Mouse (Mus musculus) neural tube, embryonic 14.5 days (tissue): ENCODE measurements at regions not wholly inside any gene's neighbourhood (a gene's known extent, or its start where the extent isn't known, plus 50 kb on each side); places are given as distances from the start of the nearest gene placed in this dataset.

Source experiments
- ATAC-seq: fragments of 200-750 bp; cut with Nextera tagmentation; 2 replicates; pipeline ENCODE4 v1.8.0; 2017; ENCODE audit warnings: low read depth, mild to moderate bottlenecking, moderate TSS enrichment, moderate library complexity
- H3K27ac ChIP-seq: fragments of 300-500 bp; sonication (generic); 2 replicates; pipeline ENCODE4 v1.5.1; 2014; ENCODE audit warnings: low read depth, mild to moderate bottlenecking, control low read depth, low read length, moderate library complexity, mixed read lengths
- H3K27me3 ChIP-seq: fragments of 300-500 bp; sonication (generic); 2 replicates; pipeline ENCODE4 v1.6.1; 2014; ENCODE audit warnings: low read length; ENCODE audit not compliant: control insufficient read depth, insufficient read depth
- H3K36me3 ChIP-seq: fragments of 300-500 bp; sonication (generic); 2 replicates; pipeline ENCODE4 v1.6.1; 2014; ENCODE audit warnings: low read length, mixed read lengths; ENCODE audit not compliant: control insufficient read depth, insufficient read depth
- H3K4me1 ChIP-seq: fragments of 300-500 bp; sonication (generic); 2 replicates; pipeline ENCODE4 v1.6.1; 2014; ENCODE audit warnings: low read length; ENCODE audit not compliant: control insufficient read depth, insufficient read depth
- H3K4me2 ChIP-seq: fragments of 300-500 bp; sonication (generic); 2 replicates; pipeline ENCODE4 v1.6.1; 2014; ENCODE audit warnings: mild to moderate bottlenecking, low read depth, low read length, control low read depth
- H3K4me3 ChIP-seq: fragments of 300-500 bp; sonication (generic); 2 replicates; pipeline ENCODE4 v1.5.1; 2014; ENCODE audit warnings: low read depth, low read length, control low read depth, mixed read lengths
- H3K9ac ChIP-seq: fragments of 300-500 bp; sonication (generic); replicated peaks from 2 replicates; pipeline ENCODE4 v1.6.1; 2014; ENCODE audit warnings: low read depth, mild to moderate bottlenecking, control low read depth, low read length, mixed read lengths
- H3K9me3 ChIP-seq: fragments of 300-500 bp; sonication (generic); 2 replicates; pipeline ENCODE4 v1.6.1; 2016; ENCODE audit warnings: low read length; ENCODE audit not compliant: control insufficient read depth
- WGBS: fragments of 180-500 bp; shearing (Covaris S2); extraction: QIAGEN DNeasy Blood & Tissue Kit; methylation state at CpG from one replicate; pipeline ENCODE4 v1.1.7; 2014; 5-methylcytosine and 5-hydroxymethylcytosine counted together

GRCm38 (mm10) chr3:147089716-147090115 lies 237.5 kb downstream of the Ttll7 start:
- Histone ChIP-seq H3K36me3 (no peaks in the 10 kb centered on the region), H3K4me3 (no peak overlapping the region), H3K9ac (no peak overlapping the region), H3K27me3 (no peaks in the 10 kb centered on the region), H3K4me2 (no peak overlapping the region), H3K9me3 (no peaks in the 10 kb centered on the region), H3K4me1 (peaks cover 5% of the 10 kb centered on the region; the same call in 1 of the 2 replicates), H3K27ac (no peak overlapping the region)
- ATAC-seq: no peak
- WGBS: 56% methylated on average over 10 of the region's 10 CpGs

GRCm38 (mm10) chr3:147092188-147093075 lies 240.3 kb downstream of the Ttll7 start:
- no peak for ATAC-seq
- no peak overlapping the region for H3K9ac ChIP-seq
- H3K4me3 ChIP-seq: no peak overlapping the region
- peak overlapping the region; percentile 48; the same call in 1 of the 2 replicates for H3K27ac ChIP-seq
- no peaks in the 10 kb centered on the region for H3K9me3 ChIP-seq
- peaks cover 10% of the 10 kb centered on the region; the same call in 1 of the 2 replicates for H3K4me1 ChIP-seq
- H3K27me3 ChIP-seq: no peaks in the 10 kb centered on the region
- 47% methylated on average over 8 of the region's 8 CpGs for WGBS
- no peaks in the 10 kb centered on the region for H3K36me3 ChIP-seq
- H3K4me2 ChIP-seq: no peak overlapping the region

GRCm38 (mm10) chr3:147093076-147093380 lies 240.9 kb downstream of the Ttll7 start:
- Histone ChIP-seq H3K4me2 (no peak overlapping the region), H3K9me3 (no peaks in the 10 kb centered on the region), H3K27ac (peak overlapping the region; percentile 48; the same call in 1 of the 2 replicates), H3K9ac (no peak overlapping the region), H3K4me3 (no peak overlapping the region), H3K4me1 (peaks cover 13% of the 10 kb centered on the region), H3K36me3 (no peaks in the 10 kb centered on the region), H3K27me3 (no peaks in the 10 kb centered on the region)
- ATAC-seq: no peak
- 37% methylated on average over 5 of the region's 5 CpGs for WGBS

GRCm38 (mm10) chr3:147096179-147096578 lies 244.0 kb downstream of the Ttll7 start:
- WGBS: 63% methylated on average over 9 of the region's 9 CpGs
- H3K9ac ChIP-seq: no peak overlapping the region
- H3K27me3 ChIP-seq: no peaks in the 10 kb centered on the region
- no peak overlapping the region for H3K4me2 ChIP-seq
- H3K9me3 ChIP-seq: no peaks in the 10 kb centered on the region
- H3K36me3 ChIP-seq: no peaks in the 10 kb centered on the region
- no peak overlapping the region for H3K4me3 ChIP-seq
- peaks cover 21% of the 10 kb centered on the region for H3K4me1 ChIP-seq
- no peak overlapping the region for H3K27ac ChIP-seq
- ATAC-seq: no peak

GRCm38 (mm10) chr3:147098065-147098580 lies 246.0 kb downstream of the Ttll7 start:
- peak overlapping the region; percentile 32; the same call in 1 of the 2 replicates for H3K4me2 ChIP-seq
- H3K9ac ChIP-seq: no peak overlapping the region
- H3K4me1 ChIP-seq: peaks cover 39% of the 10 kb centered on the region
- peak overlapping the region; percentile 72 for H3K27ac ChIP-seq
- peak; percentile 62; the same call in 1 of the 2 replicates for ATAC-seq
- H3K9me3 ChIP-seq: no peaks in the 10 kb centered on the region
- H3K27me3 ChIP-seq: no peaks in the 10 kb centered on the region
- no peak overlapping the region for H3K4me3 ChIP-seq
- H3K36me3 ChIP-seq: no peaks in the 10 kb centered on the region
- WGBS: 6% methylated on average over 15 of the region's 15 CpGs

GRCm38 (mm10) chr3:147098611-147099010 lies 246.4 kb downstream of the Ttll7 start:
- Histone ChIP-seq H3K27me3 (no peaks in the 10 kb centered on the region), H3K9me3 (no peaks in the 10 kb centered on the region), H3K36me3 (no peaks in the 10 kb centered on the region), H3K4me1 (peaks cover 37% of the 10 kb centered on the region), H3K27ac (peak overlapping the region; percentile 72), H3K9ac (no peak overlapping the region), H3K4me3 (no peak overlapping the region), H3K4me2 (peak overlapping the region; percentile 32; the same call in 1 of the 2 replicates)
- ATAC-seq: no peak
- 18% methylated on average over 6 of the region's 6 CpGs for WGBS

- no peak for ATAC-seq
- Histone ChIP-seq H3K27ac (0 out of 2 replicates have a peak overlapping the region, but pooled peaks have one; percentile 40), H3K4me2 (peak overlapping the region; percentile 9; the same call in 1 of the 2 replicates), H3K9me3 (no peaks in the 10 kb centered on the region), H3K9ac (0 out of 2 replicates have a peak overlapping the region, but pooled peaks have one; percentile 21), H3K27me3 (no peaks in the 10 kb centered on the region), H3K4me3 (no peak overlapping the region), H3K4me1 (peaks cover 38% of the 10 kb centered on the region), H3K36me3 (no peaks in the 10 kb centered on the region)
- 26% methylated on average over 12 of the region's 12 CpGs for WGBS
Measured at GRCm38 (mm10) chr3:147099143-147099713, 247.1 kb downstream of the Ttll7 start.

- WGBS: 15% methylated on average over 7 of the region's 7 CpGs
- no peaks in the 10 kb centered on the region for H3K27me3 ChIP-seq
- ATAC-seq: no peak
- no peak overlapping the region for H3K9ac ChIP-seq
- H3K4me2 ChIP-seq: no peak overlapping the region
- H3K4me1 ChIP-seq: peaks cover 38% of the 10 kb centered on the region
- no peak overlapping the region for H3K4me3 ChIP-seq
- no peaks in the 10 kb centered on the region for H3K9me3 ChIP-seq
- peak overlapping the region; percentile 53 for H3K27ac ChIP-seq
- H3K36me3 ChIP-seq: no peaks in the 10 kb centered on the region
Measured at GRCm38 (mm10) chr3:147101053-147101764, 249.0 kb downstream of the Ttll7 start.
